Mouse (Mus musculus) ES-CJ7 (cell line): ENCODE measurements around the gene Zfp148.
A peak's percentile ranks its signal among the peaks of the same experiment; 100 is the strongest.
"Not testable (repeated sequence)": the region's sequence is repeated elsewhere in the genome, so short reads cannot be mapped to it uniquely, and the experiment has no call there.

ENCODE experiments used
- DNase-seq: peaks from one replicate; pipeline ENCODE4 v3.0.0; 2011; ENCODE audit warnings: low read depth, low spot score

Zfp148 gene

GRCm38 (mm10) chr16:33461416-33461815, 80.8 kb downstream of the Zfp148 start:
- DNase-seq, result no peak

- no peak for DNase-seq
These were observed 84.0 kb downstream of the Zfp148 start for GRCm38 (mm10) chr16:33464509-33465241.

DNA sequence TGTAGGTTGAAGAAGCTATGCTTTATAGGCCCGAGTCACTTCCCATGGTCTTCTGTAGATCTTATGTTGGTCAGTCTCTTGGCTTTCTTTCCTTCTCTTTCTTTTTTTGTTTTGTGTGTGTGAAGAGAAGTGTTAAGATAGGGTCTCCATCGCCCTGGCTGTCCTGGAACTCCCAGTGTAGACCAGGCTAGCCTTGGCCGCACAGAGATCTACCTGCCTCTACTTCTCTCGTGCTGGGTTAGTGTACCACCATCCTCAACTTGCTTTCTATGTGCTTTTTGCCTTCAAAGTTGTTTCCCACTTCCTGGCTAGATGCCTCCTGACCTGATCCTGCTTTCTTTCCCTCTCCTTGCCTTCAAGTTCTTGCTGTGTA, 84.6 kb downstream of the Zfp148 start:
- DNase-seq, result no peak

GRCm38 (mm10) chr16:33467451-33467850, 86.8 kb downstream of the Zfp148 start:
- DNase-seq, result peak; percentile 80

DNA sequence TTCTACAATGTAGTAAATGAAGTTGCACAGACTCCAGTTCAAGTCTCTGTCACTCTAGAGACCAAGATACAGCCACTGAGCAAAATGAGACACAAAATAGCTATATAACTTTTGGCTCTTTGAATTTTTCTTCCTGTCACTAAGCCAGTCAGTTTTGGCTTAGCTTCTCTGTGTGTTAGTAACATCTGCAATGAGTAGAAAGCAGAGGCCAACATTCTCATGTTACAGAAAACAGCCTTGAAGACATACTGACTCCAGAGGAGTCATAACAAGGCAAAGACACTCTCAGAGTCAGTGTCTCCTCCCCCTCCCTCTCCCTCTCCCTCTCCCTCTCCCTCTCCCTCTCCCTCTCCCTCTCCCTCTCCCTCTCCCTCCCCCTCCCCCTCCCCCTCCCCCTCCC, 89.3 kb downstream of the Zfp148 start:
- no peak for DNase-seq

DNA sequence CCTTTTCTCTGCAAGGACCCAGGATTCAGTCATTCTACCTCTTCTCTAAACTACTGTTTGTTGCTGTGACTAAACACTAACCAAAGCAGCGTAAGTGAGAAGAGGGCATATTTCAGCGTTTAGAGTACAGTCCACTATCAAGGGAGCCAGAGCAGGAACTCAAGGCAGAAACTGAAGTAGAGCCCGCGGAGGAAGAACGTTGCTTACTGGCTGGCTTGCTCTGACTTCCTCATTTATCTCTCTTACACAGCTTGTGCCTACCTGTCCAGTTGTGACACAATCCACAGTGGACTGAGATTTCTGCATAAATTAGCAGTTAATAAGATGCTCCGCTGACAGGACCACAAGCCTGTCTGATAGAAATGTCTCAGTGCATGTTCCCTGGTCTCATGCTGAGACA, 93.7 kb downstream of the Zfp148 start:
- no peak for DNase-seq

DNA sequence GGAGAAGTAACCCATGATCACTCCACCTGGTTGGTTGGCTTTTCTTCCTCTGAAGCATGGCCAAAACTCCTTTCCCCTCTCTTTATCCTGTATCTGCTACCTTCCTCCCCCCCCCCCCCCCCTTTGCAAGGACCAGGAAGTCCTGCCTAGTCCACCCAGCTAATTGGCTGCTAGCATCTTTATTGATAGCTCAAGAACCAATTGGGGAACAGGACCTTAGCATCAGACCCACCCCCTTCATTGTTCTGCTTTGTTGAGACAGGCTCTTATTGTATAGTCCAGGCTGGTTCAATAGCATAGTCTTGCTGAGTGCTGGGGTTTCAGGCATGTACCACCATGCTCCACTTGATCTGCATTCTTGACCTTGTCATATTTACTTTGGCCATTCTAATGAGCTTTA, 99.3 kb downstream of the Zfp148 start:
- DNase-seq, result peak; percentile 54

GRCm38 (mm10) chr16:33481148-33481547, 100.5 kb downstream of the Zfp148 start:
- peak; percentile 47 for DNase-seq

GRCm38 (mm10) chr16:33482309-33482708, 101.7 kb downstream of the Zfp148 start:
- no peak for DNase-seq

- DNase-seq, result no peak
These were observed 107.1 kb downstream of the Zfp148 start for GRCm38 (mm10) chr16:33487709-33488108.

DNA sequence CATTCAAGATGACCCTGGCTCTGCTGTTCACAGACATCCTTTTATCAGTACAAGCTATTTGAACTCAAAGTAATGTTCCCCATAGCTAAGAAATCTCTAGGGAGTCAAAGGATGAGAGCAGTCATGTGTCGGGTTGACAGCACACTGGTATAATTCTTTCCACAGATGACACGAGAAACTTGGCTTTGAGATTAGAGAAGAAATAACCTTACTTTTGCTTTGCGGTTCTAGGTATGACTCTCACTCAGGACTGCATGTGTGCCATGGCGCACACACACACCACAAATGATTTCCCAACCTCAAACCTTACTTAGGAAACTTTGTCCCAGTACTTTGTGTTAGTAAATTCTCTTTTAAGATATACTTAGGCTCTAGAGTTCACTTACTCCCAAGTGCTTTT, 113.7 kb downstream of the Zfp148 start:
- DNase-seq, result no peak

- peak; percentile 63 for DNase-seq
These were observed 127.4 kb downstream of the Zfp148 start for GRCm38 (mm10) chr16:33508082-33508481.

DNA sequence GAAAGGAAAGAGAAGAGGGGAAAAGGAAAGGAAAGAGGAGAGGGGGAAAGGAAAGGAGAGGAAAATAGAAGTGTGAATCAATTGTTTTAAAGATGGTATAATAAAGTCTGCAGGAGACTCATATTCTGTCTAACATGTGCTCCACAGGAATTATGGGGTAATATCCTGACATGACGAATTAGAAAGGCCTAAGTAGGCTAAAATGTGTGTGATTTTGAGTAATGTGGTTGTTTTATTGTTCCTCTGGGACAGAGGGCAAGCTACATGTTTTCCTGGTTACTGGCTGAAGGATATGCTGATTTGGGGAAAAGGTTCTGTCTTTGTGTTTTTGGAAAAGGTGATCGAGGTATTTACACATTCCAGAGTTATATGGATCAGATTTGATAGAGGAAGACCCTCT, 128.6 kb downstream of the Zfp148 start:
- DNase-seq, result not testable (repeated sequence)

- peak; percentile 53 for DNase-seq
These were observed 130.2 kb downstream of the Zfp148 start for GRCm38 (mm10) chr16:33510856-33511255.

DNA sequence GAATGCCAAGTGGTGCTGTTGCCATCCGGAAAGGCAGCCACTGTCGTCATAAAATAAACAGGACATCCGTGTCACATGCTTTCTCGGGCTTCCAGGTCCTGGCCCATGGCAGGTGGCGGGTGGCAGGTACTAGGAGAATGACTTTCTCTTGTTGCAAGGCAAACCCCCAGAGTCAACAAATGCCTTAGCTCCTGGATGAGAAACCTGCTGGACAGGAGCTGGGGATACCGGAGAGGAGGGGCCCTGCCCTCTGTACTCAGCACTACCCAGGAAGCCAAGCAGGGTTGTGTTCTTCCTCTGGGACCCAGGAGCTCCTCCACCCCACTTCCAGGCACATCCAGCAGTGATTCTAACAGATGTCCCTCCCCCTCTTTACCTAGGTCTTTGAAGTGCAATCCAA, 131.9 kb downstream of the Zfp148 start:
- DNase-seq, result no peak

GRCm38 (mm10) chr16:33516807-33517565, 136.3 kb downstream of the Zfp148 start, which contains the start of gene Slc12a8:
Gene Slc12a8 (plus strand): TSS chr16:33517328.
- DNase-seq, result peak; percentile 80

- no peak for DNase-seq
These were observed 137.0 kb downstream of the Zfp148 start for GRCm38 (mm10) chr16:33517627-33518026.

GRCm38 (mm10) chr16:33518236-33518635, 137.6 kb downstream of the Zfp148 start:
- no peak for DNase-seq

GRCm38 (mm10) chr16:33519916-33520568, 139.4 kb downstream of the Zfp148 start:
- DNase-seq, result no peak

- DNase-seq, result peak; percentile 56
These were observed 141.9 kb downstream of the Zfp148 start for GRCm38 (mm10) chr16:33522516-33522915.

GRCm38 (mm10) chr16:33523571-33523970, 142.9 kb downstream of the Zfp148 start:
- no peak for DNase-seq
